Mouse (Mus musculus) lung, postnatal 0 days (tissue): ENCODE measurements at regions not wholly inside any gene's neighbourhood (a gene's known extent, or its start where the extent isn't known, plus 50 kb on each side); places are given as distances from the start of the nearest gene placed in this dataset.

Experiments used
- ATAC-seq: fragments of 200-750 bp; cut with Nextera tagmentation; 2 replicates; pipeline ENCODE4 v1.8.0; 2017; ENCODE audit warnings: moderate library complexity
- DNase-seq: peaks from one replicate; pipeline ENCODE4 v3.0.0-alpha.2; 2016; ENCODE audit warnings: low spot score
- H3K27ac ChIP-seq: fragments of 300-500 bp; sonication (generic); 2 replicates; pipeline ENCODE4 v1.5.1; 2014; ENCODE audit warnings: antibody characterized with exemption, mild to moderate bottlenecking, low read length, mixed read lengths
- H3K27me3 ChIP-seq: fragments of 300-500 bp; sonication (generic); replicated peaks from 2 replicates; pipeline ENCODE4 v1.6.1; 2014; ENCODE audit warnings: low read length, mixed read lengths; ENCODE audit not compliant: insufficient read depth
- H3K36me3 ChIP-seq: fragments of 300-500 bp; sonication (generic); 2 replicates; pipeline ENCODE4 v1.6.1; 2014; ENCODE audit warnings: low read length, mixed read lengths; ENCODE audit not compliant: insufficient read depth
- H3K4me1 ChIP-seq: fragments of 300-500 bp; sonication (generic); 2 replicates; pipeline ENCODE4 v1.6.1; 2014; ENCODE audit warnings: antibody characterized with exemption, low read depth, low read length, mixed read lengths; ENCODE audit not compliant: insufficient read depth
- H3K4me2 ChIP-seq: fragments of 300-500 bp; sonication (generic); replicated peaks from 2 replicates; pipeline ENCODE4 v1.6.1; 2014; ENCODE audit warnings: low read depth, mild to moderate bottlenecking, low read length, moderate library complexity, mixed read lengths
- H3K4me3 ChIP-seq: fragments of 300-500 bp; sonication (generic); 2 replicates; pipeline ENCODE4 v1.5.1; 2014; ENCODE audit warnings: low read depth, low read length
- H3K9ac ChIP-seq: fragments of 300-500 bp; sonication (generic); replicated peaks from 2 replicates; pipeline ENCODE4 v1.6.1; 2014; ENCODE audit warnings: low read depth, mild to moderate bottlenecking
- H3K9me3 ChIP-seq: fragments of 300-500 bp; sonication (generic); 2 replicates; pipeline ENCODE4 v1.6.1; 2016; ENCODE audit warnings: low read length, mixed read lengths
- CTCF ChIP-seq: IDR thresholded peaks from 2 replicates; pipeline ENCODE4 v1.5.1; 2016; ENCODE audit warnings: antibody characterized with exemption, mild to moderate bottlenecking
- EP300 ChIP-seq: IDR thresholded peaks from 2 replicates; pipeline ENCODE4 v1.6.1; 2016; ENCODE audit warnings: antibody characterized with exemption, mild to moderate bottlenecking, control low read depth
- WGBS: fragments of 180-500 bp; shearing (Covaris S2); extraction: QIAGEN DNeasy Blood & Tissue Kit; methylation state at CpG from one replicate; pipeline ENCODE4 v1.1.7; 2014; 5-methylcytosine and 5-hydroxymethylcytosine counted together

DNA sequence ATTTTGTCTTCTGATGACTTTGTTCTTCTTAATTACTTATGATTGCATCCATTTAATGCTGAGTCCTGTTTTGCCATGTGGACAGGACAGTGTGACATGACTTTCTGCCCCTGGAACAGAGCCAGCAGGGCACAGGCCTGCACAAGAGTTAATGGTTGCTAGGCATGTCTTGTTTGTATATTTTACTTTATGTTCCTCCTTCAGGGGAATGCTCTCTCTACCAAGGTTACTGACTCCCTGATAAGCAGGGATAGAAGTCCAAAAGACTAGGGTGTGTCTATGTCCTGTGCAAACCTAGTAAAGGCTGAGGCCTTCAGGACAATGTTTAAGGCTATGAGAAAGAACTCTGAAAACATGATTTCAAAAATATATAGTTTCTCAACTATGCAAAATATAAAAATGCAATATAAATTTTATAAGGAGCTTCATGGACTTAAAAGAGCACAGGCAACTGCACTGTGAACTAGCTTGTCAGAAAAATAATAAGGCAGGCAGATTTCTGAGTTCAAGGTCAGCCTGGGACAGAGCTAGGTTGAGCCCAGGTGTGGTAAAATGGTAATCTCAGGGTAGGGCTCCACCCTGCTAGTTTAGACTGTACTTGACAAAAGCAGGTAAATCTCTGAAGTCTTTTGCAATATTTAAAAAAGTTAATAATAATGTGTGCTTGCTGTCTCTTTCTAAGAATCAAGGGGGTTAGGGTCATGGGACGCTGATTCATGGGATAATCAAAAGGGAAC, 99.7 kb upstream of the Gbe1 start:
- H3K4me1 ChIP-seq = no peaks in the 10 kb centered on the region
- H3K4me3 ChIP-seq = no peak overlapping the region
- no peak overlapping the region for H3K4me2 ChIP-seq
- no peaks in the 10 kb centered on the region for H3K9me3 ChIP-seq
- no peaks in the 10 kb centered on the region for H3K27me3 ChIP-seq
- DNase-seq (no peak), ATAC-seq (no peak)
- WGBS = 54% methylated on average over 1 of the region's 1 CpGs
- TF ChIP-seq CTCF = no peak
- TF ChIP-seq EP300 = no peak
- H3K27ac ChIP-seq = no peak overlapping the region
- no peaks in the 10 kb centered on the region for H3K36me3 ChIP-seq
- H3K9ac ChIP-seq = no peak overlapping the region

DNA sequence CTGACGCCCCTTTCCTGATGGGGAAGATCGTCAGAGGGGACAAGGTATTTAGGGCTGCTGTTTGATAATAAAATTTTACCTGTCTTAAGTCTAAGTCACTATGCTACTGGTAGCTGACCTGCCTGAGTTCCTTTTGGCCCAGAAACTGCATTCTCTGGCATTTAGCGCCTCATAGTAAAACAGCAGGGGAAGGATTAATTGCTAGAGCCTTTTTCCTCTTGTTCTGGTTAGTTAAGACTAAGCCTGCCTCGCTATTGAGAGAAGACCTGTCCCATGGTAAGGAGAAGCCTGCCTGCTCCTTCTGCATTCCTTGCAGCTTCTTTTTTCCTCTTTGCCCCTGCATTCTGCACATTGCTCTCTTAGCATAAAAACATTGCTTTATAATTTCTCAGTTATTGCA, 98.9 kb upstream of the Gbe1 start:
- Histone ChIP-seq H3K27me3 (no peaks in the 10 kb centered on the region), H3K36me3 (no peaks in the 10 kb centered on the region), H3K9me3 (no peaks in the 10 kb centered on the region), H3K4me3 (no peak overlapping the region), H3K4me2 (no peak overlapping the region), H3K27ac (no peak overlapping the region), H3K9ac (no peak overlapping the region), H3K4me1 (no peaks in the 10 kb centered on the region)
- WGBS = 22% methylated on average over 4 of the region's 4 CpGs
- no peak for TF ChIP-seq CTCF
- no peak for TF ChIP-seq EP300
- DNase-seq (no peak), ATAC-seq (no peak)

DNA sequence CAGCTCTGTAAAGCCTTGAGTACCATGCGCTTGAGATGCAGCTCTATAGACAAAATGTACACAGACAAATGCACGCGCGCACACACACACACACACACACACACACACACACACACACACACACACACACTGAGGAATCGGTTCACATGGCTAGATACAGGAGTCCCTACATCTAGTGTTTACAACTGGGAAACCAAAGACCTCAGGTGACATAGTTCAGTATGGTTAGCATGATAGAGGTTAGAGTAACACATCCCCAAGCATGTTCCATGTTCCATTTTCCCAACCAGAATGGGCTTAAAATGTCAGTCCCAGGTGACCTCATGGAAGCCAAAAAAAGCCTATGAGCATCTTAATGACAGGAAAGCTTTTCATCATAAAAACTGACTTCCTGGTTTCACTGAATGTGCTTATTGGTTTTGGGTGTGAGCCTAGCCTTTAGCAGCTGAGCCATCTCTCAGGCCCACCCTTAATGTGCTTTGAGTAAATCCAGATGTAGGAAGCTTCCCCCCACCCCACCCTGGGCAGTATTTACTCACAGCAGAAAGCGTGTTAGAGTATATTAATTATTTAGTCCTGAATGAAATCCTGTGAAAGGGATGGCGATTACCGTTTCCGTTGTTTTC, 86.0 kb upstream of the Gbe1 start:
- H3K27ac ChIP-seq = no peak overlapping the region
- H3K9ac ChIP-seq = no peak overlapping the region
- no peaks in the 10 kb centered on the region for H3K9me3 ChIP-seq
- H3K4me1 ChIP-seq = no peaks in the 10 kb centered on the region
- DNase-seq (no peak), ATAC-seq (no peak)
- no peaks in the 10 kb centered on the region for H3K27me3 ChIP-seq
- no peak for TF ChIP-seq EP300
- no peak for TF ChIP-seq CTCF
- no peak overlapping the region for H3K4me2 ChIP-seq
- 85% methylated on average over 9 of the region's 9 CpGs for WGBS
- H3K4me3 ChIP-seq = no peak overlapping the region
- no peaks in the 10 kb centered on the region for H3K36me3 ChIP-seq

DNA sequence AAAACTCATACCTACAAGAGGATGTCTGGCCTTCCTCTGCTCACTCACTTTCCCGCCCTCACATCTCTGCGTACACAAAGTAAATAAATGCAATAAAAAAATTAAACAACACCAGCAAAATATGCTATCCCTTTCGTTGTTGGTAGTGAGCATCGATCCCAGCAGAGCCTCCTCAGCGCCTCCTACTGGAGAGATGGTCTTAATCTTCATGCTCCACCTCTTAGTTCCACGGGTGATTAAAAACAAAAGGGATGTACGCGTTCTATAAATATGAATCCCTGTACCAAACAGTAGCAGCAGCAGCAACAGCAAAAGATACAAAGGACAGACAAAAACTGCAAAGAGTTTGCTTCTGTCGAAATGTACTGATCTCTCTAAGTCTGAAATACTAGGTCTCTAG, 81.0 kb upstream of the Gbe1 start:
- Histone ChIP-seq H3K4me2 (no peak overlapping the region), H3K9me3 (no peaks in the 10 kb centered on the region), H3K27ac (no peak overlapping the region), H3K4me1 (no peaks in the 10 kb centered on the region), H3K27me3 (no peaks in the 10 kb centered on the region), H3K36me3 (no peaks in the 10 kb centered on the region), H3K4me3 (no peak overlapping the region), H3K9ac (no peak overlapping the region)
- ATAC-seq = no peak
- TF ChIP-seq CTCF = peak; percentile 41
- no peak for TF ChIP-seq EP300
- 79% methylated on average over 9 of the region's 9 CpGs for WGBS
- no peak for DNase-seq

DNA sequence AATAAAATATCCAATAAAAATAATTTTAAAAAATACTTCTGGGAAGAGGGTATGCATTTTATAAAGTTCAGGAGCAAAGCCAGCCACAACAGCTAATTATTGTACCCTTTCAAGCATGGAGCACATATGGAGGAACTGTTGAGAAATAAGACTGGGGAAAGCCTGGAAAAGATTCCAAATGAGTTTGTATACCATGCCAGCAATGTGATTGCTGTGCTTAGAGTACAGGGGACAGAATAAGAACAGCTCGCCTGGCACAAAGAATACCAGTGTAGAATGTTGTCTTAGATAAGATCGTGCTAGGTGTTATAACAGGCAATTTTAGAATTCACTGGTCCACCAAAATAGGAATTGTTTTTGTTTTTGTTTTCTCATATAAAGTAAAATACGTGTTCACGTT, 78.6 kb upstream of the Gbe1 start:
- no peak for ATAC-seq
- no peak for TF ChIP-seq EP300
- TF ChIP-seq CTCF = no peak

DNA sequence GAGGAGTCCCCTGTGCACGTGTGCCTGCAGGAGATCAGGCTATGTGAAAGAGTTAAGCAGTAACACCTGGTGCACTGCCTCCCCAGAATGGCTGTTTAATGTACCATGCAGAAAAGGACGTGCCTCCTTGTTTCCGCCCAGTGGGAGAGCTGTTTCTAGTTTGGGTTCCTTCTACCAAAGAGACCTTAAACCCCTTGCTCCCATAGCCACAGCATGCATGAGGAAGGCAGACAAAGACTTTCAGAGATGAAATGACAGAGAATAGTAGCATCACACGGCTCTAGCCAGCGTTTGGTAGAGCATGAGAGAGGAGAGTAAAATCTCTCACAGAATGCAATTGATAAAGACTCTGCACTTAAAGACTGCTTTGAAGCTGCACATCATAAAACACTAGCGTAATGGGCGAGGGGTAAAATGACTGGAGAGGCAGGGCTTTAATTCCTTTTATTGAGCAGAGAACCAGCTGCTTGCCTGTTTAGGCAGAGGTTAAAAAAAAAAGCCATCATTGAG, 74.3 kb upstream of the Gbe1 start:
- 59% methylated on average over 7 of the region's 7 CpGs for WGBS
- H3K4me1 ChIP-seq = no peaks in the 10 kb centered on the region
- no peak overlapping the region for H3K4me2 ChIP-seq
- TF ChIP-seq EP300 (no peak), CTCF (no peak)
- H3K27ac ChIP-seq = no peak overlapping the region
- H3K4me3 ChIP-seq = no peak overlapping the region
- H3K9me3 ChIP-seq = no peaks in the 10 kb centered on the region
- no peaks in the 10 kb centered on the region for H3K27me3 ChIP-seq
- no peak overlapping the region for H3K9ac ChIP-seq
- DNase-seq = no peak
- no peak for ATAC-seq
- no peaks in the 10 kb centered on the region for H3K36me3 ChIP-seq

More for the DNA sequence above, 78.6 kb upstream of the Gbe1 start:
- no peak for DNase-seq
- 80% methylated on average over 4 of the region's 4 CpGs for WGBS
- Histone ChIP-seq H3K27ac (no peak overlapping the region), H3K27me3 (no peaks in the 10 kb centered on the region), H3K4me2 (no peak overlapping the region), H3K36me3 (no peaks in the 10 kb centered on the region), H3K4me1 (no peaks in the 10 kb centered on the region), H3K9me3 (no peaks in the 10 kb centered on the region), H3K4me3 (no peak overlapping the region), H3K9ac (no peak overlapping the region)
